Mouse (Mus musculus): Measurements from ENCODE around the gene Morc3. TPM values are rescaled to one million over a fixed set of nuclear protein-coding genes. Genes with fewer than 3 reads are reported as not detected.

Morc3 gene
- 29.1 and 35.9 TPM in 2 replicates for polyA plus RNA-seq (2012; rRNA removed)

DNA sequence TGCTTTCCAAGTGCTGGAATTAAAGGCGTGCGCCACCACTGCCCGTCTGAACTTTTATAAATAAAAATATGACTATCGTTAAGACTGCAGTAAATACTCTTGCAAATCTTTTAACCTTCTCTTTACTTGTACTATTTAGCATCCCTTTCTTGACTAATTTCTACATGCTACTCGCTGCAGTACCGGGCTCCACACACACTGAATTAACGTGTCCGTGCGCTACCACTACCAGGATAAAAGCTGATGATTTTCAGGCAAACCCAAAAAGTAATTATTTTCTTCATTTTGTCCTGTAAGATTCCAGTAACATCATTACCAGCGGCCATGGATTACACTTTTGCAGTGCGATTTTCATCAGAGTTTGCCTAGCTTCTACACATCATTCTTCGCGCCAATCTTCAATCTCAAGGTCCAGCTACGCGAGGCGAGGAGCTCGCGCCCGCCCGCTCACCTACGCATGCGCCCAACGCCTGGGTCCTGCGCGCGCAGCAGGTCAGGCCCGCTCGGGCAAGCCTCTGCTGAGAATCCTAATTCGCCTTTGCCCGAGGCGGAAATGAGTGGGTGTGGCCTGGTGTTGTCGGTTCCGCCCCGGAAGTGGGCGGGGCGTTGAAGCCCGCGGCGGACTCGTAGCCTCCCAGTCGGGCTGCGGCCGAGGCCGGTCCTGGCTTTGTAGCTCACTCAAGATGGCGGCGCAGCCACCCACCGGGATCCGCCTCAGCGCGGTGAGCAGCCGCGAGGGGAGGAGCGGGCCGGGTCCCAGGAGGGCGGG lies at the start of gene Morc3:
Morc3 (plus strand) TSS at position 495 of the 769 bp plus-strand sequence.

DNA sequence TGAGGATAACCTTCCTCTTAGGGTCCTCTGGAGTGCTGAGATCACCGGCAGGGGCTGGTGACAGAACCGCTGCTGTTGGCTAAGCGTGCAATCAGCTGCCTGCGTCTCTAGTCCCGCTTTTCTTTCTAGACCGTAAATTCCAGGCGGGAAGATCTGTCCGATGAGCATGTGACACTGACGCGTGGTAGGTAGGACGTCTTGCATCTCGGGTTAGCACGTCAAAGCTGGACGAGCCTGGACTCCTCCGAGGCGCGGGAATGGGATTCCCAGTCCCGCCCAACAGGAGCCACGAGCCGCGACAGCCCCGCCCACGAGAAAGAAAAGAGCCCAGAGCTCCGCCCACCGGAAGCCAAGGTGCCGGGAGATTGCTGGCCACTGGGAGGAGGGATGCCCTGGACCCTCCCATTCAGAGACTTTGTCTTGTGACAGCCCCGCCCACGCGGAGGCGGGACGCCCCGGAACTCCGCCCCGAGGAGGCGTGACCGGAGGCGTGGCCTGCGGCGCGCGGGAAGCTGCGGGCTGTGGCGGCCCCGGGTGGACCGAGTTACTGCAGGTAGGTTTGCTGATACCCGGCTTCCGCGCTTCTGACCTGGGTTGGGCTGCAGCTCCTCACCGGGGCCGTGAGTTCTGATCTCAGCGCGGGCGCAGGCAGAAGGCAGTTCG lies 51.6 kb downstream of the Morc3 start, which contains the start of gene Chaf1b:
Chaf1b (plus strand) TSS at position 479 of the 663 bp plus-strand sequence.

Other genes starting within 250 kb of the Morc3 start
- 17.5 and 21.7 TPM in 2 replicates for gene Setd4, start 228.1 kb upstream of the Morc3 start, polyA plus RNA-seq (2012; rRNA removed)
- gene Cbr1, start 226.3 kb upstream of the Morc3 start, polyA plus RNA-seq (2012; rRNA removed) = 104 and 158 TPM in 2 replicates
- gene Gm5678, start 204.0 kb upstream of the Morc3 start, polyA plus RNA-seq (2012; rRNA removed) = 0.07 TPM in 1 of 2 replicates, not detected in the other
- 0.70 and 0.78 TPM in 2 replicates for gene Cbr3, start 148.9 kb upstream of the Morc3 start, polyA plus RNA-seq (2012; rRNA removed)
- 16.8 and 17.6 TPM in 2 replicates for gene Dop1b, start 120.2 kb upstream of the Morc3 start, polyA plus RNA-seq (2012; rRNA removed)
- 54.7 and 57.5 TPM in 2 replicates for gene Chaf1b, start 51.8 kb downstream of the Morc3 start, polyA plus RNA-seq (2012; rRNA removed)
- 0.04 TPM in 1 of 2 replicates, not detected in the other for gene Cldn14, start 176.7 kb downstream of the Morc3 start, polyA plus RNA-seq (2012; rRNA removed)

Data from central nervous system, embryonic 11.5 days (tissue).